Mouse (Mus musculus) lung, embryonic 15.5 days (tissue): Measurements from ENCODE around the gene Gm30302. TPM values are rescaled to one million over a fixed set of nuclear protein-coding genes. Genes with fewer than 3 reads are reported as not detected.
"Not testable (repeated sequence)": the region's sequence is repeated elsewhere in the genome, so short reads cannot be mapped to it uniquely, and the experiment has no call there.

Experiments
- ATAC-seq: fragments of 200-750 bp; cut with Nextera tagmentation; 2 replicates; pipeline ENCODE4 v1.8.0; 2017; ENCODE audit warnings: moderate number of reproducible peaks, borderline replicate concordance; ENCODE audit not compliant: low FRiP score, low TSS enrichment; ENCODE audit errors: extremely low read depth
- H3K27ac ChIP-seq: fragments of 300-500 bp; sonication (generic); 2 replicates; pipeline ENCODE4 v1.5.1; 2015; ENCODE audit warnings: moderate library complexity, mild to moderate bottlenecking, inconsistent platforms
- H3K27me3 ChIP-seq: fragments of 300-500 bp; sonication (generic); 2 replicates; pipeline ENCODE4 v1.6.1; 2015; ENCODE audit warnings: inconsistent platforms
- H3K36me3 ChIP-seq: fragments of 300-500 bp; sonication (generic); 2 replicates; pipeline ENCODE4 v1.6.1; 2015; ENCODE audit warnings: inconsistent platforms
- H3K4me1 ChIP-seq: fragments of 300-500 bp; sonication (generic); 2 replicates; pipeline ENCODE4 v1.6.1; 2015; ENCODE audit warnings: inconsistent platforms
- H3K4me2 ChIP-seq: fragments of 300-500 bp; sonication (generic); 2 replicates; pipeline ENCODE4 v1.6.1; 2015; ENCODE audit warnings: inconsistent platforms, mild to moderate bottlenecking, moderate library complexity
- H3K4me3 ChIP-seq: fragments of 300-500 bp; sonication (generic); 2 replicates; pipeline ENCODE4 v1.5.1; 2015; ENCODE audit warnings: mild to moderate bottlenecking, inconsistent platforms
- H3K9ac ChIP-seq: fragments of 300-500 bp; sonication (generic); 2 replicates; pipeline ENCODE4 v1.6.1; 2015; ENCODE audit warnings: inconsistent platforms
- H3K9me3 ChIP-seq: fragments of 300-500 bp; sonication (generic); 2 replicates; pipeline ENCODE4 v1.6.1; 2016; ENCODE audit warnings: inconsistent platforms
- WGBS: fragments of 180-500 bp; shearing (Covaris S2); methylation state at CpG from one replicate; pipeline ENCODE4 v1.1.7; 2015; 5-methylcytosine and 5-hydroxymethylcytosine counted together
- polyA plus RNA-seq: library from polyadenylated mRNA; unstranded; fragments of >200 nt; fragmentation: Nextera tagmentation; extraction: Ambion mirVana; gene quantifications from 2 replicates; pipeline ENCODE4 v1.2.1, GENCODE M21; 2015

Gm30302 gene
- polyA plus RNA-seq, 1 experiment from 2014 or later = not detected

- ATAC-seq = no peak
- Histone ChIP-seq H3K9me3 (no peaks in the 10 kb centered on the region), H3K4me3 (no peak overlapping the region), H3K27ac (no peak overlapping the region), H3K4me2 (no peak overlapping the region), H3K27me3 (no peaks in the 10 kb centered on the region), H3K9ac (no peak overlapping the region), H3K36me3 (no peaks in the 10 kb centered on the region), H3K4me1 (no peaks in the 10 kb centered on the region)
- 78% methylated on average over 3 of the region's 3 CpGs for WGBS
Measured at GRCm38 (mm10) chr13:49783899-49784298, 14.9 kb downstream of the Gm30302 start.

GRCm38 (mm10) chr13:49771536-49771935, 27.3 kb downstream of the Gm30302 start:
- not testable (repeated sequence) for H3K9me3 ChIP-seq, H3K4me3 ChIP-seq, H3K27me3 ChIP-seq, H3K36me3 ChIP-seq, H3K4me2 ChIP-seq, H3K27ac ChIP-seq, ATAC-seq, H3K9ac ChIP-seq, H3K4me1 ChIP-seq

- no peaks in the 10 kb centered on the region for H3K9me3 ChIP-seq
- no peaks in the 10 kb centered on the region for H3K27me3 ChIP-seq
- H3K4me3 ChIP-seq = no peak overlapping the region
- no peak for ATAC-seq
- no peaks in the 10 kb centered on the region for H3K36me3 ChIP-seq
- H3K4me2 ChIP-seq = no peak overlapping the region
- H3K4me1 ChIP-seq = no peaks in the 10 kb centered on the region
- no peak overlapping the region for H3K27ac ChIP-seq
- 77% methylated on average over 16 of the region's 16 CpGs for WGBS
- no peak overlapping the region for H3K9ac ChIP-seq
Measured at GRCm38 (mm10) chr13:49769111-49769510, 29.7 kb downstream of the Gm30302 start.

GRCm38 (mm10) chr13:49768048-49768447, 30.8 kb downstream of the Gm30302 start:
- H3K27me3 ChIP-seq = no peaks in the 10 kb centered on the region
- no peaks in the 10 kb centered on the region for H3K36me3 ChIP-seq
- no peaks in the 10 kb centered on the region for H3K4me1 ChIP-seq
- no peak overlapping the region for H3K27ac ChIP-seq
- no peak for ATAC-seq
- no peak overlapping the region for H3K4me3 ChIP-seq
- no peak overlapping the region for H3K4me2 ChIP-seq
- H3K9me3 ChIP-seq = no peaks in the 10 kb centered on the region
- no peak overlapping the region for H3K9ac ChIP-seq
- 30% methylated on average over 2 of the region's 2 CpGs for WGBS

GRCm38 (mm10) chr13:49766269-49766668, 32.5 kb downstream of the Gm30302 start:
- Histone ChIP-seq H3K36me3 (no peaks in the 10 kb centered on the region), H3K4me1 (no peaks in the 10 kb centered on the region), H3K9me3 (no peaks in the 10 kb centered on the region), H3K27me3 (no peaks in the 10 kb centered on the region), H3K4me2 (no peak overlapping the region), H3K9ac (no peak overlapping the region), H3K4me3 (no peak overlapping the region), H3K27ac (no peak overlapping the region)
- whole genome bisulfite sequencing = 47% methylated on average over 9 of the region's 9 CpGs
- no peak for ATAC-seq

- Histone ChIP-seq H3K9ac (no peak overlapping the region), H3K27ac (no peak overlapping the region), H3K27me3 (no peaks in the 10 kb centered on the region), H3K4me2 (no peak overlapping the region), H3K4me3 (no peak overlapping the region), H3K9me3 (no peaks in the 10 kb centered on the region), H3K4me1 (no peaks in the 10 kb centered on the region), H3K36me3 (no peaks in the 10 kb centered on the region)
- WGBS = 84% methylated on average over 8 of the region's 8 CpGs
- no peak for ATAC-seq
Measured at GRCm38 (mm10) chr13:49765306-49765705, 33.5 kb downstream of the Gm30302 start.

- no peak for ATAC-seq
- 85% methylated on average over 14 of the region's 14 CpGs for WGBS
- no peak overlapping the region for H3K4me3 ChIP-seq
- no peaks in the 10 kb centered on the region for H3K4me1 ChIP-seq
- H3K27ac ChIP-seq = no peak overlapping the region
- no peaks in the 10 kb centered on the region for H3K9me3 ChIP-seq
- no peaks in the 10 kb centered on the region for H3K27me3 ChIP-seq
- H3K9ac ChIP-seq = no peak overlapping the region
- H3K36me3 ChIP-seq = no peaks in the 10 kb centered on the region
- no peak overlapping the region for H3K4me2 ChIP-seq
Measured at GRCm38 (mm10) chr13:49762208-49762607, 36.6 kb downstream of the Gm30302 start.

- Histone ChIP-seq H3K4me2 (no peak overlapping the region), H3K27ac (no peak overlapping the region), H3K9ac (no peak overlapping the region), H3K4me3 (no peak overlapping the region), H3K4me1 (no peaks in the 10 kb centered on the region), H3K36me3 (no peaks in the 10 kb centered on the region), H3K9me3 (no peaks in the 10 kb centered on the region), H3K27me3 (no peaks in the 10 kb centered on the region)
- no peak for ATAC-seq
- 49% methylated on average over 1 of the region's 1 CpGs for WGBS
Measured at GRCm38 (mm10) chr13:49760675-49761074, 38.1 kb downstream of the Gm30302 start.

GRCm38 (mm10) chr13:49757966-49758365, 40.8 kb downstream of the Gm30302 start:
- Histone ChIP-seq H3K4me2 (no peak overlapping the region), H3K27ac (no peak overlapping the region), H3K4me3 (no peak overlapping the region), H3K27me3 (no peaks in the 10 kb centered on the region), H3K4me1 (no peaks in the 10 kb centered on the region), H3K9me3 (no peaks in the 10 kb centered on the region), H3K36me3 (no peaks in the 10 kb centered on the region), H3K9ac (no peak overlapping the region)
- no peak for ATAC-seq
- WGBS = 82% methylated on average over 4 of the region's 4 CpGs

GRCm38 (mm10) chr13:49756591-49756990, 42.2 kb downstream of the Gm30302 start:
- H3K27ac ChIP-seq = no peak overlapping the region
- H3K36me3 ChIP-seq = no peaks in the 10 kb centered on the region
- H3K27me3 ChIP-seq = no peaks in the 10 kb centered on the region
- no peaks in the 10 kb centered on the region for H3K9me3 ChIP-seq
- H3K9ac ChIP-seq = no peak overlapping the region
- WGBS = 87% methylated on average over 9 of the region's 9 CpGs
- no peaks in the 10 kb centered on the region for H3K4me1 ChIP-seq
- H3K4me3 ChIP-seq = no peak overlapping the region
- no peak for ATAC-seq
- H3K4me2 ChIP-seq = no peak overlapping the region

- Histone ChIP-seq H3K9me3 (no peaks in the 10 kb centered on the region), H3K36me3 (no peaks in the 10 kb centered on the region), H3K27me3 (no peaks in the 10 kb centered on the region), H3K9ac (no peak overlapping the region), H3K4me3 (no peak overlapping the region), H3K4me1 (no peaks in the 10 kb centered on the region), H3K4me2 (no peak overlapping the region), H3K27ac (no peak overlapping the region)
- WGBS = 92% methylated on average over 16 of the region's 16 CpGs
- no peak for ATAC-seq
Measured at GRCm38 (mm10) chr13:49741285-49742040, 57.3 kb downstream of the Gm30302 start.

- Histone ChIP-seq H3K9ac (no peak overlapping the region), H3K27ac (no peak overlapping the region), H3K4me1 (no peaks in the 10 kb centered on the region), H3K4me2 (no peak overlapping the region), H3K4me3 (no peak overlapping the region), H3K9me3 (no peaks in the 10 kb centered on the region), H3K36me3 (peaks cover 26% of the 10 kb centered on the region), H3K27me3 (no peaks in the 10 kb centered on the region)
- ATAC-seq = no peak
- 82% methylated on average over 2 of the region's 2 CpGs for WGBS
Measured at GRCm38 (mm10) chr13:49738011-49738410, 60.8 kb downstream of the Gm30302 start.

GRCm38 (mm10) chr13:49736430-49736829, 62.4 kb downstream of the Gm30302 start:
- WGBS = 88% methylated on average over 2 of the region's 2 CpGs
- H3K4me1 ChIP-seq = no peaks in the 10 kb centered on the region
- no peak overlapping the region for H3K27ac ChIP-seq
- no peak overlapping the region for H3K9ac ChIP-seq
- H3K27me3 ChIP-seq = no peaks in the 10 kb centered on the region
- H3K4me3 ChIP-seq = no peak overlapping the region
- H3K4me2 ChIP-seq = no peak overlapping the region
- no peaks in the 10 kb centered on the region for H3K9me3 ChIP-seq
- H3K36me3 ChIP-seq = peaks cover 41% of the 10 kb centered on the region
- ATAC-seq = no peak
